In the genomic region with DNA sequence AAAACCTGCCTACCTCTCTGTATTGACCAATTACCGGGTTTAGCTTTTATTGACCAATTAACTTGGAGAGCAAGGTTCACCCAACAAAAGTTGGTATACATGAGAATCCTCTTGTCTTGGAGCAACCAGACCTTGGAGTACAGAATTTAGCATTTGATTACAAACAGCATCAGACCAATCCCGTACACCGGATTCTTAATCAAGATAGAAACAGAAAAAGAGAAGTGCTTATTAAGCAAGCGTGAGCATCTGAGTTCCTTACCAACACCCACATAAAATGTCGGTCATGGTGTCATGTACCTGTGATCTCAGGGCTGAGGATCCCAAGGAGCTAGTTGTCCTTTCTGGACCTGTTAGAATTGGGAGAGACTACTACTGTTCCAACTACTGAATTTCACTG, we compare ENCODE assay signal across 20 mouse cellular contexts. TPM values are rescaled to one million over a fixed set of nuclear protein-coding genes. Genes with fewer than 3 reads are reported as not detected.
A peak's percentile ranks its signal among the peaks of the same experiment; 100 is the strongest.
DNase-seq lines count a peak whose midpoint lies in the region; ATAC-seq and TF ChIP-seq lines count a peak whose summit lies in the region.
"Had no signal": no experiment of that assay in that cellular context is flagged by ENCODE, and none has a peak within 500 bp of the region (broad histone marks: within the 10 kb centered on the region; RNA-seq: fewer than 3 reads in every experiment).

No protein-coding gene starts in this region.

- intact Hi-C loops in left cerebral cortex, postnatal 10 days (cut with DNase I): no loop called here

- 0 out of 2 replicates have a peak, but pooled peaks have one; percentile 13 for ATAC-seq in intestine, postnatal 0 days
- no peak for ATAC-seq in intestine, embryonic 15.5 days
- ATAC-seq in granulocyte monocyte progenitor cell, adult 5-6 weeks (replicated peaks; ENCODE audit: poor library complexity, severe bottlenecking): peak; percentile 98
- peak; percentile 36; the same call in 1 of the 2 replicates for ATAC-seq in neutrophil, adult 5-6 weeks (ENCODE audit: extremely low read depth, insufficient number of reproducible peaks, low FRiP score, poor library complexity, severe bottlenecking)
- ATAC-seq: forebrain, embryonic 13.5 days; forebrain, postnatal 0 days had no signal

- no peaks in the 10 kb centered on the region for H3K27me3 ChIP-seq in intestine, postnatal 0 days (replicated peaks; ENCODE audit: control insufficient read depth, insufficient read depth, low read length)
- no peaks in the 10 kb centered on the region for H3K27me3 ChIP-seq in intestine, embryonic 15.5 days (replicated peaks)
- H3K27me3 ChIP-seq: forebrain, embryonic 13.5 days; hindbrain, embryonic 13.5 days had no signal

- H3K4me2 ChIP-seq in intestine, postnatal 0 days (replicated peaks; ENCODE audit: low read depth): no peak overlapping the region
- no peak overlapping the region for H3K4me2 ChIP-seq in intestine, embryonic 15.5 days (replicated peaks)
- H3K4me2 ChIP-seq: forebrain, embryonic 13.5 days; hindbrain, embryonic 13.5 days had no signal

- no peaks in the 10 kb centered on the region for H3K9me3 ChIP-seq in intestine, postnatal 0 days (ENCODE audit: control insufficient read depth)
- H3K9me3 ChIP-seq in intestine, embryonic 15.5 days: no peaks in the 10 kb centered on the region
- H3K9me3 ChIP-seq: embryonic facial prominence, embryonic 10.5 days; forebrain, embryonic 13.5 days; heart, embryonic 10.5 days; hindbrain, embryonic 13.5 days had no signal

- no peak overlapping the region for H3K4me3 ChIP-seq in intestine, postnatal 0 days (ENCODE audit: low read depth, low read length)
- no peak overlapping the region for H3K4me3 ChIP-seq in intestine, embryonic 15.5 days (replicated peaks)
- H3K4me3 ChIP-seq: embryonic facial prominence, embryonic 10.5 days; forebrain, embryonic 13.5 days; heart, embryonic 10.5 days; hindbrain, embryonic 13.5 days had no signal

- H3K36me3 ChIP-seq in intestine, postnatal 0 days (ENCODE audit: control insufficient read depth, insufficient read depth): 0 out of 2 replicates have a peak, but pooled peaks cover 4% of the 10 kb centered on the region
- H3K36me3 ChIP-seq in intestine, embryonic 15.5 days: no peaks in the 10 kb centered on the region

- H3K27ac ChIP-seq in intestine, postnatal 0 days (ENCODE audit: low read depth, low read length): no peak overlapping the region
- H3K27ac ChIP-seq in intestine, embryonic 15.5 days: no peak overlapping the region
- H3K27ac ChIP-seq: embryonic facial prominence, embryonic 10.5 days; forebrain, embryonic 13.5 days; heart, embryonic 10.5 days; hindbrain, embryonic 13.5 days had no signal

- DNase-seq in B cell, adult 2 months: peak; percentile 6 to 8
- DNase-seq in thymus, postnatal 0 days (ENCODE audit: low spot score): no peak
- no peak for DNase-seq in left cerebral cortex, postnatal 10 days (ENCODE audit: extremely low spot score in 1 of 2, low spot score in 2 of 2)
- no peak for DNase-seq in cerebellum, adult 8-10 months
- DNase-seq: adrenal gland, postnatal 10 days; cerebellum, adult 11 months; cerebellum, adult 9-10 months; cerebellum, postnatal 25 days; forebrain, postnatal 0 days; gastrocnemius, postnatal 36 days; heart, adult 18-20 months; heart, postnatal 10 days had no signal

- H3K4me1 ChIP-seq in intestine, postnatal 0 days (replicated peaks; ENCODE audit: control insufficient read depth, insufficient read depth, low read length): no peaks in the 10 kb centered on the region
- no peaks in the 10 kb centered on the region for H3K4me1 ChIP-seq in intestine, embryonic 15.5 days (replicated peaks)
- H3K4me1 ChIP-seq: embryonic facial prominence, embryonic 10.5 days; forebrain, embryonic 13.5 days; hindbrain, embryonic 13.5 days had no signal

- 84% methylated on average over 5 of the region's 5 CpGs for WGBS in intestine, postnatal 0 days
- 94% methylated on average over 5 of the region's 5 CpGs for WGBS in intestine, embryonic 15.5 days

- no peak for TF ChIP-seq CTCF in intestine, postnatal 0 days (IDR thresholded peaks at IDR 0.05; ENCODE audit: low read depth)

- H3K9ac ChIP-seq in intestine, postnatal 0 days (ENCODE audit: low read depth, low read length): no peak overlapping the region
- H3K9ac ChIP-seq in intestine, embryonic 15.5 days: no peak overlapping the region
- H3K9ac ChIP-seq: forebrain, embryonic 13.5 days; forebrain, postnatal 0 days; hindbrain, embryonic 13.5 days had no signal

RNA-seq across cellular contexts. Expression of a gene that starts 19.8 kb away (rescaled TPM):
- polyA plus RNA-seq in intestine, postnatal 0 days (2015; fragmentation: Nextera tagmentation; extraction: Ambion mirVana): 5.4 and 6.7 TPM in 2 replicates
- 7.6 and 7.9 TPM in 2 replicates for polyA plus RNA-seq in intestine, embryonic 15.5 days (2015; fragmentation: Nextera tagmentation; extraction: Ambion mirVana)
- 35.6 and 40.1 TPM in 2 replicates for total RNA-seq in granulocyte monocyte progenitor cell, adult 5-6 weeks (2014; fragmentation: Nextera tagmentation)
- total RNA-seq in granulocyte monocyte progenitor cell, adult 5-6 weeks (2017): 29.5 and 32.4 TPM in 2 replicates
- 38.8 and 47.5 TPM in 2 replicates for total RNA-seq in neutrophil, adult 5-6 weeks (2017)
- 8.4 and 10.8 TPM in 2 replicates for polyA plus RNA-seq in thymus, postnatal 0 days (2015; fragmentation: Nextera tagmentation; extraction: Ambion mirVana)
- 10 to 100 TPM; 43.6 to 45.7 TPM for total RNA-seq in left cerebral cortex, postnatal 10 days (2021)

Comparison
In these comparisons a context has a peak if more than half of its experiments do, and no peak if none do; other contexts are left out.
1. DNase-seq: peak in B cell, adult 2 months (2 of 2); none in thymus, postnatal 0 days (single experiment), left cerebral cortex, postnatal 10 days (0 of 2) and cerebellum, adult 8-10 months (single experiment).